Mouse (Mus musculus): Measurements from ENCODE around the gene Gm11146. TPM values are rescaled to one million over a fixed set of nuclear protein-coding genes. Genes with fewer than 3 reads are reported as not detected.

The Gm11146 gene
- total RNA-seq (2014; rRNA removed) (not detected in 2 replicates), polyA plus RNA-seq (2012; rRNA removed) (not detected in 2 replicates)

GRCm38 (mm10) chr16:77601994-77602393, at the start of gene Gm11146:
TSS of gene Gm11146 (minus strand) at chr16:77602094.
- Histone ChIP-seq H3K27me3 (ENCODE audit: control insufficient read depth, insufficient read depth, low read length) (no peaks in the 10 kb centered on the region), H3K79me2 (ENCODE audit: control insufficient read depth, insufficient read depth, low read length) (no peaks in the 10 kb centered on the region), H3K4me3 (ENCODE audit: insufficient read depth, low read depth, low read length) (no peak within 1 kb of the TSS), H3K36me3 (ENCODE audit: control insufficient read depth, insufficient read depth, low read length) (no peaks in the 10 kb centered on the region), H3K27ac (replicated peaks; ENCODE audit: insufficient read depth, low read depth, low read length) (no peak within 1 kb of the TSS), H3K9ac (ENCODE audit: low read depth, low read length) (no peak within 1 kb of the TSS), H3K4me1 (ENCODE audit: control insufficient read depth, insufficient read depth, low read length) (no peaks in the 10 kb centered on the region)
- no peak for TF ChIP-seq CTCF (IDR thresholded peaks at IDR 0.05; ENCODE audit: low read depth, low read length)
- no peak for TF ChIP-seq POLR2A (IDR thresholded peaks at IDR 0.05; ENCODE audit: extremely low read depth, insufficient read depth, low read length)
- DNase-seq (ENCODE audit: extremely low read depth, low read depth, low spot score) = no peak
- 64% methylated on average over 1 of the region's 1 CpGs for WGBS

- WGBS = 91% methylated on average over 1 of the region's 1 CpGs
- no peak overlapping the region for H3K4me3 ChIP-seq (ENCODE audit: insufficient read depth, low read depth, low read length)
- H3K9ac ChIP-seq (ENCODE audit: low read depth, low read length) = no peak overlapping the region
- H3K36me3 ChIP-seq (ENCODE audit: control insufficient read depth, insufficient read depth, low read length) = no peaks in the 10 kb centered on the region
- H3K27ac ChIP-seq (replicated peaks; ENCODE audit: insufficient read depth, low read depth, low read length) = no peak overlapping the region
- TF ChIP-seq CTCF (IDR thresholded peaks at IDR 0.05; ENCODE audit: low read depth, low read length) = no peak
- no peak for TF ChIP-seq POLR2A (IDR thresholded peaks at IDR 0.05; ENCODE audit: extremely low read depth, insufficient read depth, low read length)
- H3K4me1 ChIP-seq (ENCODE audit: control insufficient read depth, insufficient read depth, low read length) = no peaks in the 10 kb centered on the region
- no peaks in the 10 kb centered on the region for H3K79me2 ChIP-seq (ENCODE audit: control insufficient read depth, insufficient read depth, low read length)
- no peaks in the 10 kb centered on the region for H3K27me3 ChIP-seq (ENCODE audit: control insufficient read depth, insufficient read depth, low read length)
- DNase-seq (ENCODE audit: extremely low read depth, low read depth, low spot score) = no peak
Measured at GRCm38 (mm10) chr16:77650596-77650995, 48.7 kb upstream of the Gm11146 start.

GRCm38 (mm10) chr16:77649006-77649405, 47.1 kb upstream of the Gm11146 start:
- Histone ChIP-seq H3K4me3 (ENCODE audit: insufficient read depth, low read depth, low read length) (no peak overlapping the region), H3K79me2 (ENCODE audit: control insufficient read depth, insufficient read depth, low read length) (no peaks in the 10 kb centered on the region), H3K27me3 (ENCODE audit: control insufficient read depth, insufficient read depth, low read length) (no peaks in the 10 kb centered on the region), H3K9ac (ENCODE audit: low read depth, low read length) (no peak overlapping the region), H3K4me1 (ENCODE audit: control insufficient read depth, insufficient read depth, low read length) (0 out of 2 replicates have a peak, but pooled peaks cover 4% of the 10 kb centered on the region), H3K36me3 (ENCODE audit: control insufficient read depth, insufficient read depth, low read length) (no peaks in the 10 kb centered on the region), H3K27ac (replicated peaks; ENCODE audit: insufficient read depth, low read depth, low read length) (no peak overlapping the region)
- 78% methylated on average over 2 of the region's 2 CpGs for WGBS
- no peak for DNase-seq (ENCODE audit: extremely low read depth, low read depth, low spot score)
- no peak for TF ChIP-seq CTCF (IDR thresholded peaks at IDR 0.05; ENCODE audit: low read depth, low read length)
- TF ChIP-seq POLR2A (IDR thresholded peaks at IDR 0.05; ENCODE audit: extremely low read depth, insufficient read depth, low read length) = no peak

- DNase-seq (ENCODE audit: extremely low read depth, low read depth, low spot score) = no peak
- H3K27me3 ChIP-seq (ENCODE audit: control insufficient read depth, insufficient read depth, low read length) = no peaks in the 10 kb centered on the region
- H3K4me1 ChIP-seq (ENCODE audit: control insufficient read depth, insufficient read depth, low read length) = 0 out of 2 replicates have a peak, but pooled peaks cover 4% of the 10 kb centered on the region
- 74% methylated on average over 2 of the region's 2 CpGs for WGBS
- TF ChIP-seq POLR2A (IDR thresholded peaks at IDR 0.05; ENCODE audit: extremely low read depth, insufficient read depth, low read length) (no peak), CTCF (IDR thresholded peaks at IDR 0.05; ENCODE audit: low read depth, low read length) (no peak)
- no peak overlapping the region for H3K4me3 ChIP-seq (ENCODE audit: insufficient read depth, low read depth, low read length)
- H3K79me2 ChIP-seq (ENCODE audit: control insufficient read depth, insufficient read depth, low read length) = no peaks in the 10 kb centered on the region
- no peaks in the 10 kb centered on the region for H3K36me3 ChIP-seq (ENCODE audit: control insufficient read depth, insufficient read depth, low read length)
- no peak overlapping the region for H3K27ac ChIP-seq (replicated peaks; ENCODE audit: insufficient read depth, low read depth, low read length)
- no peak overlapping the region for H3K9ac ChIP-seq (ENCODE audit: low read depth, low read length)
Measured at GRCm38 (mm10) chr16:77648181-77648580, 46.3 kb upstream of the Gm11146 start.

GRCm38 (mm10) chr16:77646146-77646545, 44.3 kb upstream of the Gm11146 start:
- H3K27me3 ChIP-seq (ENCODE audit: control insufficient read depth, insufficient read depth, low read length) = no peaks in the 10 kb centered on the region
- H3K4me3 ChIP-seq (ENCODE audit: insufficient read depth, low read depth, low read length) = no peak overlapping the region
- H3K4me1 ChIP-seq (ENCODE audit: control insufficient read depth, insufficient read depth, low read length) = 0 out of 2 replicates have a peak, but pooled peaks cover 4% of the 10 kb centered on the region
- H3K9ac ChIP-seq (ENCODE audit: low read depth, low read length) = no peak overlapping the region
- no peak for TF ChIP-seq CTCF (IDR thresholded peaks at IDR 0.05; ENCODE audit: low read depth, low read length)
- no peak for TF ChIP-seq POLR2A (IDR thresholded peaks at IDR 0.05; ENCODE audit: extremely low read depth, insufficient read depth, low read length)
- no peaks in the 10 kb centered on the region for H3K36me3 ChIP-seq (ENCODE audit: control insufficient read depth, insufficient read depth, low read length)
- WGBS = 91% methylated on average over 7 of the region's 7 CpGs
- no peak for DNase-seq (ENCODE audit: extremely low read depth, low read depth, low spot score)
- H3K79me2 ChIP-seq (ENCODE audit: control insufficient read depth, insufficient read depth, low read length) = no peaks in the 10 kb centered on the region
- H3K27ac ChIP-seq (replicated peaks; ENCODE audit: insufficient read depth, low read depth, low read length) = no peak overlapping the region

DNA sequence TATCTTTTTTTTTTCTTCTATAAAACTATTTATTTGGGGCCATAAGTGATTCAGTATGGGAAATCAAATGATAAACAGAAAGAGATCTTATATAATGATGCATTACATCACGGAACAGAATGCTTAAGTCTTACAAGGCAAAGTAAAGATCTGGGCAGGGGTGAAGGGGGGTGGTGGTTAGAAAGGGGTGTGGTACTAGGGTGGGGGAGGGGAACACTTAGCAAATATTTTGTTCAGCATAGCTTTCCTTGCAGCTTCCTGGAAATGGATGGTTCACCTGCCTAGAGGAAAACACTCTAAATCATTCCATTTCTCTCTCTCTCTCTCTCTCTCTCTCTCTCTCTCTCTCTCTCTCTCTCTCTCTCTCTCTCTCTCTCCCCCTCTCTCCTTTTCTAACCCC, 43.1 kb upstream of the Gm11146 start:
- Histone ChIP-seq H3K4me1 (ENCODE audit: control insufficient read depth, insufficient read depth, low read length) (0 out of 2 replicates have a peak, but pooled peaks cover 4% of the 10 kb centered on the region), H3K27ac (replicated peaks; ENCODE audit: insufficient read depth, low read depth, low read length) (no peak overlapping the region), H3K9ac (ENCODE audit: low read depth, low read length) (no peak overlapping the region), H3K79me2 (ENCODE audit: control insufficient read depth, insufficient read depth, low read length) (no peaks in the 10 kb centered on the region), H3K27me3 (ENCODE audit: control insufficient read depth, insufficient read depth, low read length) (no peaks in the 10 kb centered on the region), H3K36me3 (ENCODE audit: control insufficient read depth, insufficient read depth, low read length) (no peaks in the 10 kb centered on the region), H3K4me3 (ENCODE audit: insufficient read depth, low read depth, low read length) (no peak overlapping the region)
- WGBS = 93% methylated on average over 1 of the region's 1 CpGs
- DNase-seq (ENCODE audit: extremely low read depth, low read depth, low spot score) = no peak
- TF ChIP-seq CTCF (IDR thresholded peaks at IDR 0.05; ENCODE audit: low read depth, low read length) (no peak), POLR2A (IDR thresholded peaks at IDR 0.05; ENCODE audit: extremely low read depth, insufficient read depth, low read length) (no peak)

Data from liver, adult 2 months (tissue).